Mouse (Mus musculus): ENCODE data around the gene Vmn1r61. TPM values are rescaled to one million over a fixed set of nuclear protein-coding genes. Genes with fewer than 3 reads are reported as not detected.

Vmn1r61 gene
- not detected for total RNA-seq (2023)

DNA sequence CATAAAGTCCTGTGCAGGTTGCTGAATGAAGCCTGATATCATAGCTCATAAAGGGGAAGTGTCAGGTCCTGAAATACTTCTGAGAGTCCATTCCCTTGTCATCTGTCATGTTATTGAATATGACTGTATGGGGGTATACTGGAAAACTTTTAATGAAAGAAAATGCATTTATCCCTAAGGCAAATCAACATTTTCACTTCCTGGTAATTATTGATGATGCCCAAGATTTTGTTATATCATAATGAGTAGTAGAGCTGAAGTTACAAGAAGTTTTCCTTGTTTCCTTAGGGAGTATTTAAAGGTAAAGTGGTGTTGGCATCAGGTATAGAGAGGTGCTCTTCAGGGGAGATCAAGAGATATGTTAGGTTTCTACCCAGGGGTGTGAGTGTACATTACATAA is at the start of gene Vmn1r61:
Vmn1r61 (minus strand) TSS at position 101 of the 400 bp plus-strand sequence.

Other genes with a start within 250 kb of the Vmn1r61 start
- not detected for gene Vmn1r58, start 199.9 kb downstream of the Vmn1r61 start, total RNA-seq (2023)
- not detected for gene Vmn1r59, start 156.5 kb downstream of the Vmn1r61 start, total RNA-seq (2023)
- gene Vmn2r28, start 119.3 kb downstream of the Vmn1r61 start, total RNA-seq (2023) = not detected
- not detected for gene Vmn1r60, start 66.0 kb downstream of the Vmn1r61 start, total RNA-seq (2023)
- gene Vmn1r62, start 60.3 kb upstream of the Vmn1r61 start, total RNA-seq (2023) = not detected
- gene Vmn1r63, start 192.2 kb upstream of the Vmn1r61 start, total RNA-seq (2023) = not detected

All from CD4-positive naive resting alpha-beta T cell, adult 57 days (primary cell).